Mouse (Mus musculus) hindbrain, embryonic 14.5 days (tissue): ENCODE data around the gene Tnfsf10. TPM values are rescaled to one million over a fixed set of nuclear protein-coding genes. Genes with fewer than 3 reads are reported as not detected.

Source experiments
- ATAC-seq: fragments of 200-750 bp; cut with Nextera tagmentation; 2 replicates; pipeline ENCODE4 v1.8.0; 2017; ENCODE audit warnings: moderate number of reproducible peaks, mild to moderate bottlenecking, moderate TSS enrichment, moderate library complexity; ENCODE audit not compliant: low FRiP score
- DNase-seq: peaks from one replicate; pipeline ENCODE4 v3.0.0-alpha.2; 2015; ENCODE audit warnings: low spot score
- H3K27ac ChIP-seq: fragments of 300-500 bp; sonication (generic); 2 replicates; pipeline ENCODE4 v1.5.1; 2014; ENCODE audit warnings: mild to moderate bottlenecking, moderate library complexity
- H3K27me3 ChIP-seq: fragments of 300-500 bp; sonication (generic); 2 replicates; pipeline ENCODE4 v1.6.1; 2014; ENCODE audit warnings: mild to moderate bottlenecking, low read length, mixed read lengths; ENCODE audit not compliant: control insufficient read depth, insufficient read depth
- H3K36me3 ChIP-seq: fragments of 300-500 bp; sonication (generic); replicated peaks from 2 replicates; pipeline ENCODE4 v1.6.1; 2014; ENCODE audit not compliant: control insufficient read depth, insufficient read depth
- H3K4me1 ChIP-seq: fragments of 300-500 bp; sonication (generic); replicated peaks from 2 replicates; pipeline ENCODE4 v1.6.1; 2014; ENCODE audit warnings: antibody characterized with exemption, low read length, mixed read lengths; ENCODE audit not compliant: control insufficient read depth, insufficient read depth
- H3K4me2 ChIP-seq: fragments of 300-500 bp; sonication (generic); replicated peaks from 2 replicates; pipeline ENCODE4 v1.6.1; 2014; ENCODE audit warnings: mild to moderate bottlenecking, moderate library complexity
- H3K4me3 ChIP-seq: fragments of 300-500 bp; sonication (generic); replicated peaks from 2 replicates; pipeline ENCODE4 v1.5.1; 2014; ENCODE audit warnings: mild to moderate bottlenecking, low read length
- H3K9ac ChIP-seq: fragments of 300-500 bp; sonication (generic); 2 replicates; pipeline ENCODE4 v1.6.1; 2014
- H3K9me3 ChIP-seq: fragments of 300-500 bp; sonication (generic); 2 replicates; pipeline ENCODE4 v1.6.1; 2016; ENCODE audit warnings: low read length; ENCODE audit not compliant: control insufficient read depth
- WGBS: fragments of 180-500 bp; shearing (Covaris S2); extraction: QIAGEN DNeasy Blood & Tissue Kit; methylation state at CpG from one replicate; pipeline ENCODE4 v1.1.7; 2014; 5-methylcytosine and 5-hydroxymethylcytosine counted together
- polyA plus RNA-seq: library from polyadenylated mRNA; unstranded; fragments of >200 nt; fragmentation: Nextera tagmentation; extraction: Ambion mirVana; gene quantifications from 2 replicates; pipeline ENCODE4 v1.2.1, GENCODE M21; 2014

The Tnfsf10 gene
- polyA plus RNA-seq, 1 experiment from 2014 or later: 0.08 TPM

DNA sequence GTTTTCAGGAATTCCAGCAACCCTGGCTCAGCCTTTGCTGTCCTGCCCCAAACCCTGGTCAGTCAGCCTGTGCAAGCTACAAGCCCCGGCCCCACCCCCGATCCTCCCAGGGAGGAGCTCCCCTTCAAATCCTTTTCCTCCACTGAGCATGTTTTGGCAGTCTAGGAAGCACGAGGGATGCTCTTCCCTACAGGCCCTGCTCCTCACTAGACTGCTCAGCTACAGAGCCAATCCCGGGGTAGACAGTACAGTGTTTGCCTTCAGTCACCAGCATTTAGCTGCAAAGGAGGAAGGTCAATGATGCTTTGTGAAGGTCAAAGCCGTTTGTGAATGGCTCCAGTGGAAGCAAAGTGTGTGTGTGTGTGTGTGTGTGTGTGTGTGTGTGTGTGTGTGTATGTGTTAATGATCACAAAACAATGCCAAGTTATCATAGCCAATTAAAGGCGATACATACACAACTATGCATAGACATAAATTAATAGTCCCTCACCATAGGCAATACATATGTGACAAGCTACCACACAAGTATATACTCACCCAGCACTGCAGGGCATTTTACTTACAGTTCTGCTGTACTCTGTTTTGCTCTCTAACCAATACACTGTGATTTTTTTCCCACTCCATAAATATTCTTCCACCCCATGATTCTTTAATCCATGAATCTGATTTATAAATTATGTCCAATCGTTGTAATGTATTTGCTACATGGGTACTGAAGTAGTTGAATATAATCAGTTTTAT is 23.0 kb upstream of the Tnfsf10 start:
- Histone ChIP-seq H3K27me3 (no peaks in the 10 kb centered on the region), H3K4me2 (no peak overlapping the region), H3K36me3 (no peaks in the 10 kb centered on the region), H3K4me1 (no peaks in the 10 kb centered on the region), H3K27ac (no peak overlapping the region), H3K9me3 (no peaks in the 10 kb centered on the region), H3K9ac (no peak overlapping the region), H3K4me3 (no peak overlapping the region)
- whole genome bisulfite sequencing: 58% methylated on average over 7 of the region's 7 CpGs
- ATAC-seq: no peak
- DNase-seq: no peak

DNA sequence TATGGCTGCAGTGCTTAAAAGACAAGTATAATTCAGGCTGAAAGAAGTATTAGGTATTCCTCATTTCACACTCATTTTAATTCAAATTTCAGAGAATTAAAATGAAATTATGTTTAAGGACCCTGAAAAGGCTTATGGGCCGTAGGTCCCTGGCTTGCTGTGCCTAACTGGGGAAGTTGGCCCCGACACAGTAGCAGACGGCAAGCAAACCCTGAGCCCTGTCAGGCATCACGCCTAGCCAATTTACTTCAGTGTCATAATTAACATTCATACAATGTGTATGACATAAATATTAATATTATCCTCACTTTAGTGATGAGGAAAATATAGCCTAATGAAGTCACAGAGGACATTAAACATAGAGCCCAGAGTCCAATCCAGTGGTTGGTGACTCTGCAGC is 16.4 kb upstream of the Tnfsf10 start:
- ATAC-seq (no peak), DNase-seq (no peak)
- 69% methylated on average over 4 of the region's 4 CpGs for WGBS
- H3K4me3 ChIP-seq: no peak overlapping the region
- H3K4me1 ChIP-seq: no peaks in the 10 kb centered on the region
- H3K36me3 ChIP-seq: no peaks in the 10 kb centered on the region
- no peak overlapping the region for H3K27ac ChIP-seq
- no peak overlapping the region for H3K9ac ChIP-seq
- no peaks in the 10 kb centered on the region for H3K9me3 ChIP-seq
- no peaks in the 10 kb centered on the region for H3K27me3 ChIP-seq
- no peak overlapping the region for H3K4me2 ChIP-seq

DNA sequence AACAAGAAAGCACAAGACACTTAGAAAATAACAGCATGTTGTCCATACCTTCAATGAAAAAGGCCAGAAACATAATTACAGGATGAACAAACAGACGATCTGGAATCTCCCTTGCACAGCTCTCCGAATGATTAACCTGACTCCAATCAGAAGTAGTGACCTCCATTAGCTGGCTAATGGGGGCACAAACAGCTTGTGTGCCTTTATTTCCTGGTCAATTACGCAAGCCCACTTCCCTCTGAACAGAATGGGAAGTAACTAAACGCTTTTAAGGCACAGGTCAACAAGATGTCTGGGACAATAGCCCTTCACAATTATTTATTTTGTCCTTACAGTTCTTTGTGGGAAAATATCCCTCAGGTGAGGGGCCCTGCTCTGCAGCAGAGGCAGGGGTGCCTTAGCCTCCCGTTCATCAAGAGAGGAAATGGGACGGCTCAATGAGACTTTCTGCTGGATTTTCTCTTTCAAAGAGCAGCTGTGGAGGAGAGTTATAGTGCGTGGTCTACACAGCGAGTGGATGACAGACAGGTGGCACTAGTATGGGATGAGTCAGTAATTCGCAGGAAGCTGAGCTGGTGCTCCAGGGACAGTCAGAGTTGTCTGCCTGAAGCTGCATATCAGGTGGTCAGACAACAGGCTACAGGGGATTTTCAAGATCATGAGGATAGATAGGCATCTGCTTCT is 14.3 kb upstream of the Tnfsf10 start:
- WGBS: 71% methylated on average over 9 of the region's 9 CpGs
- H3K4me3 ChIP-seq: no peak overlapping the region
- no peak overlapping the region for H3K9ac ChIP-seq
- H3K36me3 ChIP-seq: no peaks in the 10 kb centered on the region
- DNase-seq: no peak
- H3K27ac ChIP-seq: no peak overlapping the region
- no peak for ATAC-seq
- H3K4me2 ChIP-seq: no peak overlapping the region
- no peaks in the 10 kb centered on the region for H3K27me3 ChIP-seq
- H3K4me1 ChIP-seq: no peaks in the 10 kb centered on the region
- no peaks in the 10 kb centered on the region for H3K9me3 ChIP-seq

DNA sequence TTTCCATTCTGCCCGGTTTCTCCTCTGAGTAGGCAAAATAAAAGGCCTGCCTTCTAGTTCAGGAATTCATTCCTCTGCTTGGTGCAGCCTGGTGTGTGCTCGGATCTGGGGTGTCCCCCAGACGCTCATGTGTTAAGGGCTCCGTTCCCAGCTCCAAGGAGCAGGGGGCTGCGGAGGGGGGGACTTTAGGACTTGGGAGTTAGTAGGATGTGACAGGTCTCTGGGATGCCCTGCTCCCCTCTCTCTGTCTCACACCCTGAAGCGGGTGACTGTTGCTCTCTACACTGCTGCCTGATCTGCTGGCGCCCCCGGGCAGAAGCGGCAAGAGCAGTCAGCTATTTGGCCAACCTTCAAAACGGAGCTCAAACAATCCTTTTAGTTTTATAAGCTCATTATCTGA is 10.0 kb upstream of the Tnfsf10 start:
- H3K4me2 ChIP-seq: no peak overlapping the region
- no peaks in the 10 kb centered on the region for H3K36me3 ChIP-seq
- WGBS: 79% methylated on average over 10 of the region's 10 CpGs
- H3K9me3 ChIP-seq: no peaks in the 10 kb centered on the region
- DNase-seq (no peak), ATAC-seq (no peak)
- H3K27me3 ChIP-seq: no peaks in the 10 kb centered on the region
- H3K4me1 ChIP-seq: no peaks in the 10 kb centered on the region
- no peak overlapping the region for H3K27ac ChIP-seq
- H3K9ac ChIP-seq: no peak overlapping the region
- no peak overlapping the region for H3K4me3 ChIP-seq

DNA sequence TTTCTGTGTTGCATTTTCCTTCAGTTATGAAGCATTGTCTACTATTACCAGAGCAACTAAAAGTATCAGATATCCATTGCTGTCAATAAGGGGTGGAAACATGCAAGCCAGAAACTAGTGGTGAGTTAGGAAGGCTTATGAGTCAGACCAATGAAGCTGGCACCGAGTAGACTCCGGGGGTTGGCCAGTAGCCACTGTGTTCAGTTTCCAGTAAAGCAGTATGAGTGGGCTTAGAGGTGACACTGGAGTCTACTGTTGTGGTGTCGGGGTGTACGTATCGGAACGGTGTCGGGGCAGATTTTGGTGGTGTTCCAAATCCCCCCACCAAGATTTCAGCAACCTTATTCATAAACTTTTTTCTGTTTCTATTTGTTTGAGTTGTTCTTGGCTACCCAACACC is 5.9 kb upstream of the Tnfsf10 start:
- WGBS: 98% methylated on average over 7 of the region's 7 CpGs
- H3K9ac ChIP-seq: no peak overlapping the region
- H3K4me1 ChIP-seq: no peaks in the 10 kb centered on the region
- H3K9me3 ChIP-seq: no peaks in the 10 kb centered on the region
- no peak for DNase-seq
- H3K27me3 ChIP-seq: no peaks in the 10 kb centered on the region
- no peak for ATAC-seq
- H3K36me3 ChIP-seq: no peaks in the 10 kb centered on the region
- no peak overlapping the region for H3K4me2 ChIP-seq
- H3K4me3 ChIP-seq: no peak overlapping the region
- no peak overlapping the region for H3K27ac ChIP-seq

DNA sequence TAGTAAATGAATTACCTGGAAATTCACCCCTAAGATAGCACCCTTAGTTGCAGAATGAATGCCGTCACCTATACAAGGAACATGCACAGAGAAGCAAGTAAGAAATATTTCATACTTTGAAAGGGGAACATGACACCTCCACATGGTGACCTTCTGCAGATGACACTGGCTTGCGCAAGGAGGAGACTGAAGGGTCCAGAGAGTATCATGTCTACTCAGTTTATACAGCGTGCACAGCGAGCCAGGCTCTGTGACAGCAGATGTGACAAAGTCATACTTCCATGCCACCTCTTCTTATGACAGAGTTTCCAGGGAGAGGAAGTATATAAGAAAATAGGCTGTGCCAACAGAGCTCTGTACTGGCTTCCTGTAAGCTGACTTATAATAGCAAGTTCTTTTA is 5.4 kb upstream of the Tnfsf10 start:
- DNase-seq (no peak), ATAC-seq (no peak)
- 95% methylated on average over 4 of the region's 4 CpGs for WGBS
- H3K9me3 ChIP-seq: no peaks in the 10 kb centered on the region
- H3K27ac ChIP-seq: no peak overlapping the region
- no peaks in the 10 kb centered on the region for H3K36me3 ChIP-seq
- no peak overlapping the region for H3K4me2 ChIP-seq
- H3K4me3 ChIP-seq: no peak overlapping the region
- H3K27me3 ChIP-seq: no peaks in the 10 kb centered on the region
- H3K4me1 ChIP-seq: no peaks in the 10 kb centered on the region
- H3K9ac ChIP-seq: no peak overlapping the region

DNA sequence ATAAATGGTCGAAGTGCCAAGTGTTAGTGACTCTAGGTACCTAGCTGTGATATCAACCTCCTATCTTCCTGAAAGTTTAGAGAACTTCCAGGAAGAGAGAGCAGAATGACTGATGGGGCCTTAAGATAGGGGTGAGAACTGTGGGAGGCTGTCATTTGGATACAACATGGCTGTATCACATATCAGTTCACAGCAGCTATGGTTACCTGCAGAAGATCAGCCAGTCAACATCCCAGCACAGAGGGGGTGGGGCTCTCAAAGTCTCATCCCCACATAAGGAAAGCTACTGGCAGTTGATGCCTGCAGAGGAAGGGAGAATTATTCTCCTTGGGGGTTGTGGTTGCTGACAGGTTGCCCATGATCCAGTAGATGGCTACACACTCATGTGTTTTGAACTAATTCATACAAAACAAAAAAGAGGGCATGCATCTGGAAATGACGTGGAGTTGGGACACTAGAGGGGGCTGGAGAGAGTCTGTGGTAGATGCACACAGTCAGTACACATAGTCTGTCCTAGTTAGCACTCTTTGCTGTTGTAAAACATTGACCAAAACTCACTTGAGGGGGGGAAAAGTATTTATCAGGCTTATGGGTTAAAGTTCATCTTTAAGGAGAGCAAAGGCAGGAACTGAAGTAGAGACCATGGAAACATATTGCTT is 2.2 kb upstream of the Tnfsf10 start:
- no peak overlapping the region for H3K4me3 ChIP-seq
- no peak overlapping the region for H3K27ac ChIP-seq
- H3K9me3 ChIP-seq: no peaks in the 10 kb centered on the region
- no peaks in the 10 kb centered on the region for H3K4me1 ChIP-seq
- no peak for ATAC-seq
- no peak overlapping the region for H3K4me2 ChIP-seq
- 77% methylated on average over 2 of the region's 2 CpGs for WGBS
- no peaks in the 10 kb centered on the region for H3K36me3 ChIP-seq
- no peaks in the 10 kb centered on the region for H3K27me3 ChIP-seq
- no peak for DNase-seq
- no peak overlapping the region for H3K9ac ChIP-seq

DNA sequence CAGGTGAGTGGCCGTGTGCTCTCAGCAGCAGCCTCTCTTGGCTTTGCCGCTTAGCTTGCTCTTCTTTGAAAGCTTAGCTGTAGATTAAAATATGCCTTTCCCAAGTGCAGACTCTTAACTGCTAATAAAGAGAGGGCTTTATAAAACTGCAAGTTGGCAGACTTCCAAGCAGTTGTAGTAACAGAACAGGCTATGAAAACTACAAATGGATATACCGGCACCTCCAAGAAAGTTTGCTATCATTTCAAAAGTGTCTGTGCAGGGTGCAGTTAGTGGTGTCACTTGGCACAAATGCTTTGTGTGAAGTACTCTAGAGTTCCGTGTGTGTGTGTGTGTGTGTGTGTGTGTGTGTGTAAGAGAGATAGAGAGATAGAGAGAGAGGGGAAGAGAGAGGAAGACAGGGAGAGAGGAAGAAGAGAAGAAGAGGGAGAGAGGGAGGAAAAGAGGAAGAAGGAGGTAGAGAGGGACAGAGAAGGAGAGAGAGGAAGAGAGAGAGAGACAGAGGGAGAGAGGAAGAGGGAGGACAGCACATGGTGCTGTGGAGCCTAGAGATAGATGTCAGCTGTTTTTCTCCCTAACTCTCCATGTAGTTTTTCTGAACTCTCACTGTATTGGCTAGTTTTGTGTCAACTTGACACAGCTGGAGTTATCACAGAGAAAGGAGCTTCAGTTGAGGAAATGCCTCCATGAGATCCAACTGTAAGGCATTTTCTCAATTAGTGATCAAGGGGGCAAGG is 628 bp downstream of the Tnfsf10 start:
- no peak for ATAC-seq
- Histone ChIP-seq H3K27me3 (no peaks in the 10 kb centered on the region), H3K4me3 (no peak overlapping the region), H3K9ac (no peak overlapping the region), H3K36me3 (no peaks in the 10 kb centered on the region), H3K9me3 (no peaks in the 10 kb centered on the region), H3K27ac (no peak overlapping the region), H3K4me1 (no peaks in the 10 kb centered on the region), H3K4me2 (no peak overlapping the region)
- WGBS: 69% methylated on average over 4 of the region's 4 CpGs
- DNase-seq: no peak

DNA sequence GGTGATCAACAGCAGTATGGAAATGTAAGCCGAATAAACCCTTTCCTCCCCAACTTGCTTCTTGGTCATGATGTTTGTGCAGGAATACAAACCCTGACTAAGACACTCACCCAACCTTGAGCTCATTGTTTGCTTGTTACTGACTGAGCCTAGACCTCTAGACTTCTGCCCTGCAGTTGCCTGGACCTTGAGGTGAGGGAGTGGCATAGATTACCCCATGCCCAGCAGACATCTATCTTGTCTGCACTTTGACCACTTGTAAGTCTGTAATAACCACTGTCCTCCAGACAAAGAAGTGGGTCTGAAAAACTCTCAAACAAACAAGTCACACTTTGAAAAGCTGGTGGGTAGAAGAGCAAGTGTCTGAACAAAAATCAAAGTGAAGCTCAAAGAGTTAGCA is 2.8 kb downstream of the Tnfsf10 start:
- Histone ChIP-seq H3K27ac (no peak overlapping the region), H3K9ac (no peak overlapping the region), H3K36me3 (no peaks in the 10 kb centered on the region), H3K27me3 (no peaks in the 10 kb centered on the region), H3K4me3 (no peak overlapping the region), H3K9me3 (no peaks in the 10 kb centered on the region), H3K4me1 (no peaks in the 10 kb centered on the region), H3K4me2 (no peak overlapping the region)
- DNase-seq (no peak), ATAC-seq (no peak)
- 100% methylated on average over 1 of the region's 1 CpGs for WGBS
